In the genomic region with DNA sequence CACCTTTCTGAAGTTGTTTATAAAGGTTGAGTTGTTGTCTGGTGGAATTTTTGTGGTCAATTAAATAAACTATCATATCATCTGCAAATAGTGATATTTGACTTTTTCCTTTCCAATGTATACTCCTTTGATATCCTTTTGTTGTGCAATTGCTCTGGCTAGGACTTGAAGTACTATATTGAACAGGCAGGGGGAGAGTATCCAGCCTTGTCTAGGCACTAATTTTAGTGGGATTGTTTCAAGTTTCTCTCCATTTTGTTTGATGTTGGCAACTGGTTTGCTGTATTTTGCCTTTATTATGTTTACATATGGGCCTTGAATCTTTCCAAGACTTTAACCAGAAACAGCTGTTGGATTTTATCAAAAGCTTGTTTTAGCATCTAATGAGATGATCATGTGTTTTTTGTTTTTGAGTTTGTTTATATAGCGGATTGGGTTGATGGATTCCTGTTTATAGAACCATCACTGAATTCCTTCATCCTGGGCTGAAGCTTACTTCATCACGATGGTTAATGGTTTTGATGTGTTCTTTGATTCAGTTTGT, we compare ENCODE assay signal across 16 mouse cellular contexts.
"Had no signal": no experiment of that assay in that cellular context is flagged by ENCODE, and none has a peak within 500 bp of the region (broad histone marks: within the 10 kb centered on the region; RNA-seq: fewer than 3 reads in every experiment).

No protein-coding gene starts in this region.

- DNase-seq: kidney, adult 11 months; kidney, postnatal 14 days; liver; retina, postnatal 1 day; right cerebral cortex, postnatal 4 days; spleen, adult 18-20 months; thymus, adult 2 months; thymus, postnatal 25 days had no signal

- H3K36me3 ChIP-seq: liver, embryonic 15.5 days; midbrain, embryonic 12.5 days; neural tube, embryonic 13.5 days had no signal

- H3K4me2 ChIP-seq: liver, embryonic 15.5 days; midbrain, embryonic 12.5 days; neural tube, embryonic 13.5 days had no signal

- H3K4me3 ChIP-seq: left cerebral cortex, adult 2 months; liver, embryonic 15.5 days; megakaryocyte, embryonic 14.5 days; midbrain, embryonic 12.5 days; neural tube, embryonic 13.5 days had no signal

- H3K9ac ChIP-seq: liver, embryonic 15.5 days; midbrain, embryonic 12.5 days; neural tube, embryonic 13.5 days had no signal

- H3K27ac ChIP-seq: left cerebral cortex, adult 2 months; liver, embryonic 15.5 days; macrophage; midbrain, embryonic 12.5 days; neural tube, embryonic 13.5 days had no signal

- H3K9me3 ChIP-seq: liver, embryonic 15.5 days; megakaryocyte, embryonic 14.5 days; midbrain, embryonic 12.5 days; neural tube, embryonic 13.5 days had no signal

- ATAC-seq: lung, postnatal 0 days; midbrain, embryonic 16.5 days had no signal

- H3K4me1 ChIP-seq: liver, embryonic 15.5 days; megakaryocyte, embryonic 14.5 days; midbrain, embryonic 12.5 days; neural tube, embryonic 13.5 days had no signal

- H3K27me3 ChIP-seq: liver, embryonic 15.5 days; megakaryocyte, embryonic 14.5 days; midbrain, embryonic 12.5 days; neural tube, embryonic 13.5 days had no signal
